Mouse (Mus musculus) urinary bladder, postnatal 36 days (tissue): ENCODE data around the gene Tspan32.

Experiments used
- DNase-seq, 2 experiments: peaks; one replicate each; pipeline ENCODE4 v3.0.0; 2022; ENCODE audit warnings: low spot score in 2 of 2, mixed read lengths in 1 of 2

Tspan32 gene

DNA sequence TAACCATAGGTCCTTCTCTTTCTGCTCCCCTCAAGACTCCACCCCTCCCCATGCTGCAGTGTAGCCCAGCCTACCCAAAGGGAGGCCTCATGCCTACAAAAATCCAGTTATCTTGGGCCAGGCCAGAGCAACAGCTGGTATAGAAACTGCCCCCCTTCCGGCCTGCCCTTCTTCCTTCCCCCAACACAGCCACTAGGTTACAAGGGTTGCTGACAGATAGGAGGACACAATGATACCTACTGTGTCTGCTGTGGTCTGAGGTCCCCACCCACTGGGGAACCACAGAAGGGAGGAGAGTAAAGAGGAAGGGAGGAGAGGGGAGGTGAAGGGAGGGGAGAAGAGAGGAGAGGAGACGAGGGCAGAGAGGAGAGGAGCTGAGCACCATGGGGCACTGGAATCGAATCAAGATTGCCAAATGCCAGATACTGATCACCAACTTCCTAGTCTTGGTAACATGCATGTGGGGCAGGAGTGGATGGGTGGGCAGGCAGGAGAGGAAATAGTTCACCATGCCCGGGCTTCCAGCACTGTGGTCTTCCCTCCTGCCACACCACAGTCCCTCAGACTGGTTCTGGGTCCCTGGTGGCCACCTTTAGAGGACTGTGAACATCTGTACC lies at the start of gene Tspan32:
Gene Tspan32 (plus strand): TSS at position 320 of the 617 bp plus-strand sequence.
- no peak for DNase-seq

DNA sequence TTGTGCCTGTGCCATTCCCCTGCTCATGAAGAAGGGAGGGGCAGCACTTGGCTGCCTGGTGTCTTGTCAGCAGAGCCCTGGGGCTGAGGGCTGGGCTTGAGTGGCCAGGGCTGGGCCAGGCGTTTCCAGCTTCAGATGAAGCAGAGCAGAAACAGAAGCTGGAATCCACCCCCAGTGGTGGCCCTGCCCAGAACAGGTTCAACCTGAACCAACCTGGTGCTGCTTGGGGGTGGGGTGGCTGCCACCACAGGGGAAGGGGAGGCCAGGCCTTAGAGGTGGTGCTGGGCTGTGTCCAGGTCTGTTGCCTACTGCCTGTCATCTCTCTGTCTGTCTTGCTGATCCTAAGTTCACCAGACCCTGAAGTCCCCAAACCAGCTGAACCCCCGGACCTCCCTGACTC lies 48.8 kb upstream of the Tspan32 start:
- peak; percentile 30 to 43 for DNase-seq

DNA sequence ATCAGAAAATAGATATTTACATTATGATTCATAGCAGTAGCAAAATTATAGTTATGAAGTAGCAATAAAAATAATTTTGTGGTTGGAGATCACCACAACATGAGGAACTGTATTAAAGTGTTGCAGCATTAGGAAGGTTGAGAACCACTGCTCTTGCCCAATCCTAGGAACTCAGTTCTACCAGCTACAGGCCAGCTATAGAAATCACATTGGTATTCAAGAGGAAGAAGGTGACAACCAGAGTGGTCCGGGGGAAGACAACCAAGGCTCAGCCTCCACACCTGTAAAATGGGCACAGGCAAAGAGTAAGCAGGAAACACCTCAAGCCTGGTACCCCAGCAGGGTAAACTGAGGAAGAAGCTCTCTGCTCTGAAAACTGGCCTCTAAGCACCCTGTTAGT lies 46.0 kb upstream of the Tspan32 start:
- DNase-seq: no peak

DNA sequence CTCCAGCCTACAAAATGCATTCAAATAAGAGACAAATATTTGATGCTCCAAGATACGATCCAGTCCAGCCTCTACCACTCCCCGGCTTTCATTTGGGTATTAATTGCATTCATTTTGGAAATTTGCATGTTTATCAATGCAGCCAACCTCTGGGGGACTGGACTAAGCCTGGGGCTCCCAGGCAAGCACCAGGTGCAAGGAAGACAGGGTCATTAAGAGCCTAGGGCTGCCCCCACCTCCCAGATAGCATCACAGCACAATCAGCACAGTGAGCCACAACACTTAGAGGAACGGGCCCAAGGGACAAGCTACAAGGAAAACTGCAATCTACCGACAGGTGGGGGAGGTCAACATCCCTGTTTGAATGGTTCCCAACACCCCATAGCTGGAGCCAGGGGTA lies 45.1 kb upstream of the Tspan32 start:
- DNase-seq: no peak

DNA sequence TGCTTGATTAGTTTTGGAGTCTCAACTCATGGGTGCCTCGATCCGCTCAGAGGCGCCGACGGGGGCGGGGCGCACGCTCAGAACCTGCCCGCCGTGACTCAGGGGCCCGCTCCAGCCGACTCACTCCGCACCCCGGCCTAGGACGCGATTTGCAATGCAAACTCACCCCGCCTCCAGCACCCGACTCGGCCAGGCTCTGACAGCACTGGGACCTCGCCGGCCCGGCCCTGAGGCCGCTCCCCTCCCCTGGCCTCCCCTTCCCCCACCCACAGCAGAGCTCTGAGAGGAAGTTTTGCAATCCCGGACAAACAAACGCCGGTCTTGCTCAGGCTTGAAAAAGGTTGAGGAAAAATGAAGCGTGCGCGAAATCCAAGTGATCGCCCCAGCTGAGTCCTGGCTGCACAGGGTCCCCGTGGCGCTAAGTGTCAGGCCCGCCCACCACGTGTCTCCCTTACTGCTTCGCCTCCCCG lies 37.4 kb upstream of the Tspan32 start:
- DNase-seq: peak; percentile 62 to 82

DNA sequence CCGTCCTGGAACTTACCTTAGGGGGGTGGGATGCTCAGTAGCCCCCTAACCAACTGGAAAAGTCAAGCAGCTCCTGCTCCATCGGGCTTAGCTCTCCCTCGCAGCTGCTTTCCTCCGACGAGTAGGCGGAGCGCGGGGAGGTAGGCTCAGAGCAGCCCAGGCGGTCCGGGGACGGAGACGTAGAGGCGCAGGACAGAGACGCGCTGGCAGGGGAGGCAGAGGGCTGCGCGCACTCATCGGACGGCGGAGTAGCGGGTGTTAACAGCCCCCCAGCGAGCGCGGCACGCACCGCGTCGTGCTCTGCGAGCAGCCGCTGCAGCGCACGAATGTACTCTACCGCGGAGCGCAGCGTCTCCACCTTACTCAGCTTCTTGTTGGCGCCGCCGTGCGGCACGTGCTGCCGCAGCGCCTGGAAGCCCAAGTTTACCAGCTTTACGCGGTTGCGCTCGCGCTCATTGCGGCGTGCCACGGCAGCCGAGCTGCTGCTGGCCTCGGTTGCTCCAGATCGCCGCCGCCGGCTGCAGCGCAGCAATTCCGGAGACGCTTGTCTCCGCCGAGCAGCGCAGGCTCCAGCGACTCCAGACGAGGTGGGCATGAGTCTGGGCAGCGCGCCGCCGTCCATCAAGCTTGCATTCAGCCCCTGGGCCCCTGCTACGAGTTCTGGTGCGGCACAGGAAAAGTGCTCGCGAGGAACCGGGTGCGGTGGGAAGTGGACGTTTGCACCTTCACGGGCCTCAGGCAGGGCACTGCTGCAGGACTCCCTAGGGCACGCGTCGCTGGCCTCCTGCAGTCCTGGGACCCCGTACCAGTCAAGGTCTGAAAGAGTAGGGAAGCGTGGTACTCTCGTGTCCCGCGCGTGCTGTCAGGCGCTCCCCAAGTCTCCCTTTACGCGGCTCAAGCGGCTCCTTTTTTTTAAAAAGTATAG lies 36.7 kb upstream of the Tspan32 start:
- DNase-seq: peak; percentile 50 to 53

DNA sequence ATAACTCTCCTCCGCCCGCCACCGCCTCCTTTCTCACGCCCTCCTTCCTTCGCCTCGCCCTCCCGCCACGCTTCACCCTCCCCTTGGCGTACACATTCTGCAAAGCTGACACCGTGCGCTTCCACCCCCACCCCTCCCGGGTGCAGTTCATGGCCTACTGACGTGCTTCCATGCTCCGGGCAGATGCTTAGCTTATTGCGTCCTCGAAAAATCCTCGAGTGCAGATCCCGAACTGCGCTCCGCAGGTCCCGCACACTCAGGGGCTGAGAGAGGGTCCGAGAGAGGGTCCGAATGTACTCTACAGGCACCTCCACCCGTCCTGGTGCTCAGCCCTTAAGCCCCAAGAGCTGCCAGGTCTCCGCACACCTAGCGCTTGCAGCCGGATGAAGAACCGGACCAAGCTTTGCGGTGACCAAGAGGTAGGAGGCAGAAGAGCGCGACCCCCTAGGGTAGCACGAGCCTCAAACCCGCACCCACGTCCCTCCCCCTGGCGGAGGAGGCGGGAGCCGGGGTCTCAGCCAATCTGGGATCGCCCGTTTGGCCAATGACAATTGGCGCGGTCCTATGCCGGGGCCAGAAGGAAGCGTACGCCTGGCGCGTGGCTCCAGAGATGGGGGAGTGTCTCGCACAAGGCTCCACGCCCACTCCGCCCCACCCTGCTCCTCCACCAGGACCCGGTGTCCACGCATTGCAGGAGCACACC lies 35.9 kb upstream of the Tspan32 start, which contains the start of gene Ascl2:
Gene Ascl2 (minus strand): TSS at position 456 of the 703 bp plus-strand sequence.
- peak; percentile 20 to 43 for DNase-seq

DNA sequence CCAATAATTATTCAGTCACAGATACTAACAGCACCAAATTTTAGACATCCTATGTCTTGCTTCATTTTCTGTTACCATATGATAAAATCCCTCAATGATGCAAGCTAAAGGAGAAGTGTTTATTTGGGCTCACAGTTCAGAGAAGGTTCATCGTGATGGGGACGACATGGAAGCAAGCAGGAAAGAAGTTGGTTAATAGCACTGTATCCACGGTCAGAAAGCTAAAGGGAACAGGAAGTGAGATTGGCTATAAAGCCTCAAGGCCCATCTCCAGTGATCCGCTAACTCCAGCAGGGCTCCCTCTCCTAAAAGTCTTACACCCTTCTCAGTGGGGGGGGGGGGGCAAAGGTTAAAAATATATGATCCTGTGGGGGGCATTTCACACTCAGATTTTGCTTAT lies 22.9 kb upstream of the Tspan32 start:
- DNase-seq: no peak

DNA sequence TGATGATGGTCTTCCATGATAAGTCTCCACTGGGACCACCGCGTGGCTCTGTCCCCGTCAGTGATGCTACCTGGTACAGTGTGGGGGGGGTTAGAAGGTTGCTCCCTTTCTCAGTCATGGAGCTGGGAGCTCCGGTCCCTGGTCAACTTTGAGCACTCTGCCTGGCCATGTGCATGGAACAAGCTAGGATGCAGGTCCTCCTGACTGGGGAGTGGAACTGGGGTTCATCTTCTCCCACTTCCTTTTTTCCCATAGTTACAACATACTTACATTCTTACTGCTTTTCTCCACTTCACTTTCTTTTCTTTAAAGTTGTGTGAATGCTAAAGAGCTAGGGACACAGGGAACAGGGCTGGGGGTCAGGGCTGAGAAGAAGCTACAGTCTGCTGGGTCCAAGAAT lies 19.7 kb upstream of the Tspan32 start:
- no peak for DNase-seq

DNA sequence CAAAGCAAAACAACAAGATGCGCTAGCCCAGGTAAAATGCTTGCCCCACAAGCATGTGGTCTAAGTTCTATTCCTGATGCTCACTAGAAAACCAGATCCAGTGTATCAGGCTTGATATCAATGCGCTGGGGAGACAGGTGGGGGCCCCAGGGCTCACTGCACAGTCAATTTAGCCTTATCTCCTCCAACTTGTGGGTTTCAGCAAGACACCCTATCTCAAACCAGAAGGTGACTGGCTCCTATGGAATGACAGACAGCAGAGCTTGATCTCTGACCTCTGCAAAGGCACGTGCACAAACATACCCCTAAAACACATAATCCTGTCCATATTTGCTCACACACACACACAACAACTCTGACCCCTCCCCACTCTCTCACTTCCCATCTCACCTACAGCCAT lies 17.1 kb upstream of the Tspan32 start:
- no peak for DNase-seq

DNA sequence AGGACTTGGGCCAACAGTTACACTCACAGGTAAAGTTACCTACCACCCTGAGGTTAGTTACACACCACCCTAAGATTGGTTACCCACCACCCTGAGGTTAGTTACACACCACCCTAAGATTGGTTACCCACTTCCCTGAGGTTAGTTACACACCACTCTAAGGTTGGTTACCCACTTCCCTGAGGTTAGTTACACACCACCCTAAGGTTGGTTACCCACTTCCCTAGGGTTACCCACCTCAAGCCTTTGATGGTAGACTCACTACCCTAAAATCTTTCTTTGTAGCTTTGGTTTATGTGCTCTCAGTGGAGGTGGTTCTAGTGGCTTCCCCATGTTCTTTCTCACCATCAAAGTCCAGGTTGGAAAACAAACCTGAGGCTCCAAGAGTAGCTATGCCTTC lies 9.8 kb upstream of the Tspan32 start:
- no peak for DNase-seq

DNA sequence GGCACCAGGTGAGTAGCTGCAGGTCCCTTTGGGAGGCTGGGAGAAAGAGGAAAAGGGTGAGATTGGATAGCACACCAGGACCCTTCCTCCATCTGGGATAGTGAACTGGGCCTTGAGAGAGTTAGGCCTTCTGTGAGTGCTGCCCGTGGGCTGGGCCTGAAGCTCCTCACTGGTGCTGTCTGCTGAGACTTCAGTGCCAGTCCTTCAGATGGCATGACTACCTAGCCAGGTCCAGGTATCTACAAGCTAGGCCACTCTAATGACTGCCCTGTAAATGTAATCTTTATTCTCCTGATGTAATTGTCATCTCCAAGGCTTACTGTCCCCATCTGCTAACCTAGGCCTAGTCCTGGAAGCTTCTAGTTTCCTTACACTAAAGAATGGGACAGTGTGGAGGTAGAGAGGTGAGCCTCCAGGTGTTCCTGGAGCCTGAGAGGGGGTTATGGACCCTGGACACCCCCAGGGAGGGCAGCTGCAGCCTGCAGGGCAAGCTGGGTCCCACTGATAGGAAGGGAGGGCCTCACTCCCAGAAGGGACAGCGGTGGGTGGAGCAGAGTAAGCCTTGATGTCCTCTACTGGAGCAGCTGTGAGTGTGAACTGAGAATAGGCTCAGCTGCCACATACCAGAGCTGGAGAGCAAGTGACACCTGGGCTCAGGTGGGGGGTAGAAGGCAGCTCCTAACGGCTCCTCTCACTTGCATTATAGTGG lies 9.1 kb upstream of the Tspan32 start:
- DNase-seq: no peak

DNA sequence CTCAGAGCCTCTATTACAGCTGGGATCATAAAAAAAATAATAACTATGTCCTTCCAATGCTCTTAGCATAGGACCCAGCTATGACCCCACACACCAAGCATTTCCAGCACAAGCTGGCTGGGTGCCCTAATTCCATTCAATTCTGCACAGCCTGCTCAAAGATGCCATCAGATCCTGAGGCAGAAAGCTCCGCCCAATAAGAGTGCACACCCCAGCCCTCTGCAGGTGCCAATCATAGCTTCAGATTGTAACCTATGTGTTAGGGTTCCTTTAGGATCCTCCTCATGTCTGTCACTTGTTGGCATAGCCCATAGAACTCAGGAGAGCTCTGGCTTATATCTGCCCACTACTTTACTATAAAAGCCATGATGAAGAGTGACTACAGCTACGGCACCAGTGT lies 7.8 kb upstream of the Tspan32 start:
- no peak for DNase-seq

DNA sequence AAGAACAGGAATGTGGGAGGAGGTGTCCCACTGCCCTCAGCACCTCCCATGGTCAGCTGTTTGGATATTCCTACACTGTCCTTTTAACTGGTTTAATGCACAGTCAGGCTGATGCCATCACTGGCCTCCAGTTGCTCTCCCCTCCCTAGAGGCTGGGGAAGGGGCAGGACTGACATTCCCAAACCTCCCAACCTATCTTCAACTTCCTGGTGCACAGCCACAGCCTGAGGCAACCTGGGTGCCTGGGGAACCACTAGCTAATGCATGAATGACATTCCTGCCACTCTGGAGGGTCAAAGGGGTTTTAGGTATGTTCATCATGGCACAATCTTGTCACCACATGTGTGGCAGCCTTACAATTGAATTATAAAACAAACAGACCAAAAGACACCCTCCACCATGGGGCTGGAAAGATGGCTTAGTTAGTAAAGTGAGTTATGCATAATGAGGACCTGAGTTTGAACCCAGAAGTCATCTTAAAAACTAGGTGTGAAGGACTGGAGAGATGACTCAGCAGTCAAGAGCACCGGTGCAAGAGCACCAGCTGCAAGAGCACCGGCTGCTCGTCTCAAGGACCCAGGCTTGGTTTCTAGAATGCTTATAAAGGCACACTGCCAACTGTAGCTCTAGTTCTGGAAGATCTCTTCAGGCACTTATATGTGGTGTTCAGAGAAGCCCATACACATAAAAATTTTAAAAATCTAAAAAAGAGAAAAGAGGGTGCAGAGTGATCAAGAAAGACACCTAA lies 7.3 kb upstream of the Tspan32 start:
- DNase-seq: no peak

DNA sequence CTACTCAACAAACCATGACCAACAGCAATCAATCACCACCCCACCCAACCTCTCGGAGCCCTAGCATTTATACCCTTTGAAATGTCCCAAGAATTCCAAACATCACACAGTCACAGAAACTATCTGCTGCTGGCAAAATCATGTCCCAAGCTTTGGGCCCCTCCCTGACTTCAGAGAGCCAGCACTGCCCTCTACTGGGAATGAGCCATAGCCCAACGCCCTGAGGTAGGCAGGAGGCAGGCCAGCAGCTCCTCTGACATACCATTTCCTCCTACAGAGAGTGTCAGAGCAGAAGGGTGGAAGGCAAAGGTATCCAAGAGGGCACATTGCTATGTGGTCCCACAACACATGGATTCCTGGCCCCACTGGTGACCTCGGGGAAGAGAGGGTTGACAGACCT lies 2.2 kb upstream of the Tspan32 start:
- peak in 1 of 2 experiments; percentile 49 for DNase-seq

DNA sequence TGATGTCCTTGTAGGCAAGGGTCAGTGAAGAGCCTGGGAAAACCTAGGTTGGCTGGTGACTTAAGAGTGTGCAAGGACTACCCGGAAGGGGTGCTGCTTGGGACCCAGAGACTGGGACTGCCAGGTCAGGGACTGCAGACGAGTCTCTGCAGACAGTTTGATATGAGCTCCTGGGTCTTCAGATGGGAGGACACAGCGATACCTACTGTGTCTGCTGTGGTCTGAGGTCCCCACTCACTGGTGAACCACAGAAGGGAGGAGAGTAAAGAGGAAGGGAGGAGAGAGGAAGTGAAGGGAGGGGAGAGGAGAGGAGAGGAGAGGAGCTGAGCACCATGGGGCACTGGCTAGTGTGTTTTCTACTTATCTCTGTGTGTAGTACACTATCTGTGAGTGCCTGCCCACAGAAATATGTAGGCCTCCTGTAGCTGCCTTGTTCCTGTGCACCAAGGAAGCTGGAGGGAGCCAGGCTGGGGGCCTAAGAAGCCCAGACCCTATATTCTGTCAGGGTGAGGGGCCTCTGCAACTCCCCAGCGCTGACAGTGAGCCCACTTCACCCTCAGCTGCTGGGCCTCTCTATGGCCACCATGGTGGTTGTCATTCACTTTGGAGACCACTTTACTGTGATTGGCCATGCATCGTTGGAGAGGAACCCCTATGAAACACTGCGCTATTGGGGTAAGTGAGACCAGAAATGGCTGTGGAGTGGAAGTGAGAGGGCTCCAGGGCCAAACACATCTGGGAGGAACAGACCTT lies 674 bp downstream of the Tspan32 start:
- DNase-seq: no peak

DNA sequence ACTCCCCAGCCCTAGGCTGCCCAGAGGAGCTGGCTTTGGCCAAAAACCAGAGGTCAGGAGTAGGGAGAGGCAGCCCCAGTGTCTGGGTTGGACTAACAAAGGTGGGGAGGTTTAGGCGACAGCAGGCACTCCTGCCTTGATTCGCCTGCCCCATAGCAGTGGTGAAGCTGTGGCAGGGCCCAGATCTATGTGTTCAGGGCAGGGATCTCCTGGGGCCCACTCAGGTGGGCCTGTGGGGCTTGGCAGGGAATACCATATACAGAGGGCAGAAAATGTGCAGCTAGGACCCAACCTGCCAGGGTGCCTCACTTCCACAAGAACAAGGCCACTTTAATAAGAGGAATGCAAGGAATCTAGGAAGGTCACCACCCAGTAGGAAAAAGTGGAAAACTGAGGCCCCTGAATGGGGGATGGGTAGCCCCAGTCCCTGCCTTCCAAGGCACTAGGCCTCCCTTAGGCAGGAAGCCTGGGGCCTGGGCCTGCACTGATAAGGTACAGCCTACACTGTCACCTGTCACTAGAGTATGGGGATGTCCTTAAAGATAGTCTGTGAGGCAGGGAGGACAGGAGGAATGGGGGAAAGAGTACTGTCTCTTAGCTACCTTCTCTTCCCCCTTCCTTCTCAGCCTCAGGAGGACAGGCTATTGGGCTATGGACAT lies 1.4 kb downstream of the Tspan32 start:
- DNase-seq: no peak

DNA sequence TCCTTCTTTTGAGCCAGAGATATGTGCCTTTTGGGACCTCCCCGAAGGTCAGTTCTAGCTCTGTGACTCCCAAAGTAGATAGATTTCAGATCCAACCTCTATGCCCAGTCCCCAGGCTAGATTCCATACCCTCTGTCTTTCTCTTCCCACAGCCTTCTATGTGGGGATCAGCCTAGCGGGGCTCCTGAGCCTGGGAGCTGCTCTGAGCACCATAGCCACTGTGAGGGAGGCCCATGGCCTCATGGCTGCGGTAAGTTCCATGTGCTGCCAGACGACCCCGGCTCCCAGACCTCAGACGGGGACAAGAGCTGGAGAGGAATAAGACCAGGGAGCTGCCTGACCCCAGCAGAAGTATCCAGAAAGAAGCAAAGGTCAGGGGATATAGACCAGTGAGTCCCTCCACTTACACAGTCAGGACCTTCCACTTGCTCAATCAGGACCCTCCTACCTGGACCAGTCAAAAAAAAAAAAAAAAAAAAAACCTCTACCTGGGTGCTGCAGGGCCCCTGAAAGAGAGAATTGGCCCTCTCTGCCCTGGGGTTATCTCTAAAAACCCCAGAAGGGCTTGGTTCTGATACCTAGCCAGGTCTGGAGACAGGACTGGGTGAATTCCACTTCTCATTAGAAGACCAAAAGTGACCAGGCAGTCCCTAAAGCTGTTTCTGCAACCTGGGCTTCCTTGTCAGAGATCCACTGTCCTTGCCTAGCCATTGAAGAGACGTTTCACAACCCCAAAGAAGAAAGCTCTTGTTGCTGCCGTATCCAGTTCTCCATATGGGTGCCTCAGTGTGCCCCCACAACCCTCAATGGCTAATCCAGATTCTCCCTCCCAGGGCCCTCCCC lies 2.1 kb downstream of the Tspan32 start:
- no peak for DNase-seq
